Mouse (Mus musculus) lung, embryonic 14.5 days (tissue): ENCODE results near the gene Eps15l1. TPM values are rescaled to one million over a fixed set of nuclear protein-coding genes. Genes with fewer than 3 reads are reported as not detected.

Source experiments
- ATAC-seq: fragments of 200-750 bp; cut with Nextera tagmentation; 2 replicates; pipeline ENCODE4 v1.8.0; 2017; ENCODE audit warnings: mild to moderate bottlenecking, moderate TSS enrichment, moderate library complexity; ENCODE audit not compliant: insufficient read depth
- DNase-seq: peaks from one replicate; pipeline ENCODE4 v3.0.0-alpha.2; 2015
- H3K27ac ChIP-seq: fragments of 300-500 bp; sonication (generic); 2 replicates; pipeline ENCODE4 v1.5.1; 2014; ENCODE audit warnings: low read depth, mild to moderate bottlenecking, moderate library complexity
- H3K27me3 ChIP-seq: fragments of 300-500 bp; sonication (generic); 2 replicates; pipeline ENCODE4 v1.6.1; 2014; ENCODE audit warnings: low read length, control low read depth; ENCODE audit not compliant: insufficient read depth
- H3K36me3 ChIP-seq: fragments of 300-500 bp; sonication (generic); 2 replicates; pipeline ENCODE4 v1.6.1; 2014; ENCODE audit warnings: control low read depth; ENCODE audit not compliant: insufficient read depth
- H3K4me1 ChIP-seq: fragments of 300-500 bp; sonication (generic); 2 replicates; pipeline ENCODE4 v1.6.1; 2014; ENCODE audit warnings: antibody characterized with exemption, control low read depth; ENCODE audit not compliant: insufficient read depth
- H3K4me2 ChIP-seq: fragments of 300-500 bp; sonication (generic); 2 replicates; pipeline ENCODE4 v1.6.1; 2014; ENCODE audit warnings: mild to moderate bottlenecking
- H3K4me3 ChIP-seq: fragments of 300-500 bp; sonication (generic); 2 replicates; pipeline ENCODE4 v1.5.1; 2014; ENCODE audit warnings: low read depth, low read length
- H3K9ac ChIP-seq: fragments of 300-500 bp; sonication (generic); 2 replicates; pipeline ENCODE4 v1.6.1; 2014
- H3K9me3 ChIP-seq: fragments of 300-500 bp; sonication (generic); 2 replicates; pipeline ENCODE4 v1.6.1; 2016; ENCODE audit warnings: low read depth, low read length, control low read depth
- CTCF ChIP-seq: IDR thresholded peaks from 2 replicates; pipeline ENCODE4 v1.5.1; 2016; ENCODE audit warnings: antibody characterized with exemption, low read depth
- WGBS: fragments of 180-500 bp; shearing (Covaris S2); extraction: QIAGEN DNeasy Blood & Tissue Kit; methylation state at CpG from one replicate; pipeline ENCODE4 v1.1.7; 2014; 5-methylcytosine and 5-hydroxymethylcytosine counted together
- microRNA-seq: library from miRNA; unstranded; fragments of <30 nt; microRNA quantifications from one replicate; pipeline ENCODE4, GENCODE M21; 2016; ENCODE audit warnings: borderline number of aligned reads
- polyA plus RNA-seq: library from polyadenylated mRNA; unstranded; fragments of >200 nt; fragmentation: Nextera tagmentation; extraction: Ambion mirVana; gene quantifications from 2 replicates; pipeline ENCODE4 v1.2.1, GENCODE M21; 2014

Eps15l1 gene
- polyA plus RNA-seq, 1 experiment from 2014 or later: 69.4 TPM

DNA sequence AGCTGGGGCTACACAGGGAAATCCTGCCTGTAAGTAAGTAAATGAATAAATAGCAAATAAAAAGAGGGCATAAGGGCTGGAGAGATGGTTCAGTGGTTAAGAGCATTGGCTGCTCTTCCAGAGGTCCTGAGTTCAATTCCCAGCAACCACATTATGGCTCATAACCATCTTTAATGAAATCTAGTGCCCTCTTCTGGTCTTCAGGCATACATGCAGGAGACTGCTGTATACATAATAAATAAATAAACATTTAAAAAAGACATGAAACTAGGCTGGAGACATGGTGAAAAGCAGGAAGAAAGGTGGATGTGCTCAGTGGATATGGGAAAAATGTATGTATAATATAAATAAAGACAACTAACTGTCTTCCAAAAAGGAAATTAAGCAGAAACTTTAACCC lies 128.0 kb downstream of the Eps15l1 start:
- Histone ChIP-seq H3K9ac (no peak overlapping the region), H3K36me3 (no peaks in the 10 kb centered on the region), H3K4me1 (no peaks in the 10 kb centered on the region), H3K27ac (no peak overlapping the region), H3K27me3 (no peaks in the 10 kb centered on the region), H3K4me2 (no peak overlapping the region), H3K4me3 (no peak overlapping the region), H3K9me3 (no peaks in the 10 kb centered on the region)
- peak; percentile 15; the same call in 1 of the 2 replicates for TF ChIP-seq CTCF
- DNase-seq (no peak), ATAC-seq (no peak)

DNA sequence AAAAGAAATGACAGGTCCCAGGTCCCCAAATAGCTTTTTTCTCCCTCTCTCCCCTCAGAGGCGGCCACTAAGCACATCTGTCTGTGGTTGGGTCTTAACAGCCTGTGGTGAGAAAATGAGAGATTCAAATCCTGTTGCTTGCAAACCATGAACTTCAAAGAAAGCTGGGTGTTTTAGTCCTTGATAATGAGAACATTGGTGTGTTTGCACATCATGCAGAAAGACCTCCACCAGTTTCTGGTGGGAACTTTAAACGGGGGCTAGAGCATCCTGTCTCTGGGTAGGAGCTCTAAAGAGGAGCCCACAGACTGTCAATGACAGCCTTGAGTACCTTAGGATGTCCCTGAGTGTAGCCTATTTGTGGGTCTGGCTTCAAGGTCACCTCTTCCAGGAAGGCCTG lies 130.2 kb downstream of the Eps15l1 start:
- Histone ChIP-seq H3K36me3 (no peaks in the 10 kb centered on the region), H3K27me3 (no peaks in the 10 kb centered on the region), H3K9ac (no peak overlapping the region), H3K27ac (no peak overlapping the region), H3K9me3 (no peaks in the 10 kb centered on the region), H3K4me1 (no peaks in the 10 kb centered on the region), H3K4me3 (no peak overlapping the region), H3K4me2 (no peak overlapping the region)
- TF ChIP-seq CTCF: no peak
- ATAC-seq (no peak), DNase-seq (no peak)
- WGBS: 72% methylated on average over 2 of the region's 2 CpGs

Small RNAs within 50 kb of the gene (microRNA-seq; reads per million reads assigned to microRNA genes)
- 1.4 reads per million for gene Mir7068

Other genes starting within 250 kb of the Eps15l1 start
- gene Hsh2d, start 231.8 kb downstream of the Eps15l1 start, polyA plus RNA-seq: 0.30 and 0.51 TPM in 2 replicates
- 0.24 TPM in 1 of 2 replicates, not detected in the other for gene Cib3, start 208.6 kb downstream of the Eps15l1 start, polyA plus RNA-seq
- gene Gm11034, start 207.8 kb downstream of the Eps15l1 start, polyA plus RNA-seq: not detected in 2 replicates
- gene Fam32a, start 201.7 kb downstream of the Eps15l1 start, polyA plus RNA-seq: 65.3 and 69.6 TPM in 2 replicates
- 102 and 104 TPM in 2 replicates for gene Ap1m1, start 181.4 kb downstream of the Eps15l1 start, polyA plus RNA-seq
- 38.2 TPM in 2 replicates for gene Gm10282, start 116.2 kb downstream of the Eps15l1 start, polyA plus RNA-seq
- gene Klf2, start 102.4 kb downstream of the Eps15l1 start, polyA plus RNA-seq: 14.3 and 15.2 TPM in 2 replicates
- gene Calr3, start 22.4 kb upstream of the Eps15l1 start, polyA plus RNA-seq: 1.0 and 1.9 TPM in 2 replicates
- 13.6 and 17.2 TPM in 2 replicates for gene 1700030K09Rik, start 22.4 kb upstream of the Eps15l1 start, polyA plus RNA-seq
- 71.6 and 80.2 TPM in 2 replicates for gene Cherp, start 53.8 kb upstream of the Eps15l1 start, polyA plus RNA-seq
- gene Slc35e1, start 71.2 kb upstream of the Eps15l1 start, polyA plus RNA-seq: 21.5 and 24.4 TPM in 2 replicates
- gene Med26, start 126.8 kb upstream of the Eps15l1 start, polyA plus RNA-seq: 16.7 and 17.5 TPM in 2 replicates
- gene Smim7, start 149.6 kb upstream of the Eps15l1 start, polyA plus RNA-seq: 121 and 130 TPM in 2 replicates
- 12.7 and 18.3 TPM in 2 replicates for gene Tmem38a, start 150.6 kb upstream of the Eps15l1 start, polyA plus RNA-seq
- 0.03 TPM in 1 of 2 replicates, not detected in the other for gene Nwd1, start 225.3 kb upstream of the Eps15l1 start, polyA plus RNA-seq